Mouse (Mus musculus) CH12.LX (cell line): ENCODE results near the gene Ice1. TPM values are rescaled to one million over a fixed set of nuclear protein-coding genes. Genes with fewer than 3 reads are reported as not detected.

ENCODE experiments used
- DNase-seq: peaks from one replicate; pipeline ENCODE4 v3.0.0-alpha.2; 2013; ENCODE audit errors: extremely low read depth
- H3K27ac ChIP-seq: 2 replicates; pipeline ENCODE4 v1.5.1; 2012; ENCODE audit warnings: low read depth, mild to moderate bottlenecking, control low read depth, moderate library complexity; ENCODE audit not compliant: insufficient read depth
- H3K27me3 ChIP-seq: replicated peaks from 2 replicates; pipeline ENCODE3; 2012; ENCODE audit warnings: inconsistent platforms
- H3K36me3 ChIP-seq, 2 experiments: replicated peaks in 1 of 2; 2 replicates each; pipeline versions ENCODE3 to v1.6.1; 2012; ENCODE audit warnings: inconsistent platforms in 1 of 2, low read length in 1 of 2, mild to moderate bottlenecking in 1 of 2, mixed read lengths in 1 of 2, moderate library complexity in 1 of 2; ENCODE audit not compliant: control insufficient read depth in 1 of 2, insufficient read depth in 1 of 2
- H3K4me1 ChIP-seq, 2 experiments: 2 replicates each; pipeline ENCODE4 v1.6.1; 2012; ENCODE audit warnings: inconsistent platforms in 1 of 2, moderate library complexity in 1 of 2; ENCODE audit not compliant: insufficient read depth in 2 of 2, control insufficient read depth in 1 of 2
- H3K4me2 ChIP-seq: 2 replicates; pipeline ENCODE4 v1.6.1; 2012; ENCODE audit warnings: low read depth, mild to moderate bottlenecking, control low read depth; ENCODE audit not compliant: poor library complexity, insufficient read depth, severe bottlenecking
- H3K4me3 ChIP-seq, 3 experiments: fragments of 150-350 bp in 1 of 3; sonication (generic) in 1 of 3; replicated peaks in 1 of 3; 2 replicates each; pipeline versions ENCODE3 to v1.5.1; 2011 to 2012; ENCODE audit warnings: low read depth in 2 of 3, low read length in 2 of 3, mild to moderate bottlenecking in 2 of 3, moderate library complexity in 2 of 3, control low read depth in 1 of 3, improper control_type of control experiment in 1 of 3, inconsistent platforms in 1 of 3, mixed read lengths in 1 of 3; ENCODE audit not compliant: poor library complexity in 1 of 3
- H3K79me2 ChIP-seq: replicated peaks from 2 replicates; pipeline ENCODE4 v1.6.1; 2012; ENCODE audit warnings: mild to moderate bottlenecking, moderate library complexity; ENCODE audit not compliant: control insufficient read depth, poor library complexity, insufficient read depth, severe bottlenecking; ENCODE audit errors: extremely low read depth
- H3K9ac ChIP-seq: 2 replicates; pipeline ENCODE4 v1.6.1; 2012; ENCODE audit warnings: low read depth, mild to moderate bottlenecking, control low read depth, moderate library complexity; ENCODE audit not compliant: insufficient read depth
- H3K9me3 ChIP-seq: replicated peaks from 2 replicates; pipeline ENCODE3; 2012; ENCODE audit warnings: low read length, inconsistent platforms, mixed read lengths
- BHLHE40 ChIP-seq: IDR thresholded peaks from 2 replicates; pipeline ENCODE4 v1.6.1; 2011; ENCODE audit warnings: mild to moderate bottlenecking, low read depth, low read length, improper control_type of control experiment
- CHD2 ChIP-seq: IDR thresholded peaks from 2 replicates; pipeline ENCODE4 v1.6.1; 2011; ENCODE audit warnings: low read length, improper control_type of control experiment
- E2F4 ChIP-seq: IDR thresholded peaks from 2 replicates; pipeline ENCODE4 v1.6.1; 2011; ENCODE audit warnings: low read depth, low read length, improper control_type of control experiment; ENCODE audit not compliant: insufficient replicate concordance
- ELF1 ChIP-seq: IDR thresholded peaks from 2 replicates; pipeline ENCODE4 v1.6.1; 2014; ENCODE audit warnings: low read depth, mild to moderate bottlenecking, inconsistent platforms, low read length, improper control_type of control experiment
- HCFC1 ChIP-seq: IDR thresholded peaks from 2 replicates; pipeline ENCODE4 v1.6.1; 2012; ENCODE audit warnings: low read depth, mild to moderate bottlenecking, inconsistent platforms, low read length, improper control_type of control experiment
- IRF4 ChIP-seq: IDR thresholded peaks from 2 replicates; pipeline ENCODE4 v1.6.1; 2014; ENCODE audit warnings: low read depth, mild to moderate bottlenecking, inconsistent platforms, low read length, improper control_type of control experiment
- JUN ChIP-seq: IDR thresholded peaks from 2 replicates; pipeline ENCODE4 v1.6.1; 2011; ENCODE audit warnings: low read depth, mild to moderate bottlenecking, low read length, improper control_type of control experiment, moderate library complexity; ENCODE audit not compliant: insufficient read depth
- JUND ChIP-seq: conservative IDR thresholded peaks from 2 replicates; pipeline ENCODE4 v1.6.1; 2011; ENCODE audit warnings: low read depth, low read length, improper control_type of control experiment
- KAT2A ChIP-seq: IDR thresholded peaks from 2 replicates; pipeline ENCODE4 v1.6.1; 2012; ENCODE audit warnings: low read length, improper control_type of control experiment, inconsistent platforms; ENCODE audit not compliant: insufficient replicate concordance
- MEF2A ChIP-seq: IDR thresholded peaks from 2 replicates; pipeline ENCODE4 v1.6.1; 2014; ENCODE audit warnings: low read depth, mild to moderate bottlenecking, inconsistent platforms, low read length, improper control_type of control experiment, borderline replicate concordance
- MXI1 ChIP-seq: IDR thresholded peaks from 2 replicates; pipeline ENCODE4 v1.6.1; 2011; ENCODE audit warnings: mild to moderate bottlenecking, low read depth, low read length, improper control_type of control experiment
- MYC ChIP-seq: IDR thresholded peaks from 2 replicates; pipeline ENCODE4 v1.6.1; 2011; ENCODE audit warnings: low read depth, mild to moderate bottlenecking, improper control_type of control experiment, low read length
- NELFE ChIP-seq: IDR thresholded peaks from 2 replicates; pipeline ENCODE4 v1.6.1; 2011; ENCODE audit warnings: low read depth, low read length, improper control_type of control experiment
- PAX5 ChIP-seq: IDR thresholded peaks from 2 replicates; pipeline ENCODE4 v1.6.1; 2012; ENCODE audit warnings: low read length, inconsistent platforms, mixed read lengths
- POLR2A ChIP-seq: IDR thresholded peaks from 2 replicates; pipeline ENCODE4 v1.6.1; 2011; ENCODE audit warnings: low read depth, mild to moderate bottlenecking, improper control_type of control experiment, low read length
- RAD21 ChIP-seq: IDR thresholded peaks from 2 replicates; pipeline ENCODE4 v1.6.1; 2011; ENCODE audit warnings: low read depth, mild to moderate bottlenecking, low read length, improper control_type of control experiment, moderate library complexity
- RCOR1 ChIP-seq: conservative IDR thresholded peaks from 2 replicates; pipeline ENCODE4 v1.6.1; 2012; ENCODE audit warnings: low read depth, mild to moderate bottlenecking, inconsistent platforms, low read length, improper control_type of control experiment
- SIN3A ChIP-seq: IDR thresholded peaks from 2 replicates; pipeline ENCODE4 v1.6.1; 2012; ENCODE audit warnings: low read length, improper control_type of control experiment, inconsistent platforms
- SMC3 ChIP-seq: IDR thresholded peaks from 2 replicates; pipeline ENCODE4 v1.6.1; 2011; ENCODE audit warnings: low read depth, low read length, improper control_type of control experiment
- TCF12 ChIP-seq: IDR thresholded peaks from 2 replicates; pipeline ENCODE4 v1.6.1; 2014; ENCODE audit warnings: low read depth, mild to moderate bottlenecking, inconsistent platforms, low read length, improper control_type of control experiment
- UBTF ChIP-seq: IDR thresholded peaks from 2 replicates; pipeline ENCODE4 v1.6.1; 2012; ENCODE audit warnings: low read depth, mild to moderate bottlenecking, inconsistent platforms, low read length, improper control_type of control experiment, moderate library complexity
- USF1 ChIP-seq: IDR thresholded peaks from 2 replicates; pipeline ENCODE4 v1.6.1; 2014; ENCODE audit warnings: low read depth, mild to moderate bottlenecking, inconsistent platforms, low read length, improper control_type of control experiment
- ZKSCAN1 ChIP-seq: IDR thresholded peaks from 2 replicates; pipeline ENCODE4 v1.6.1; 2012; ENCODE audit warnings: low read depth, inconsistent platforms, low read length, improper control_type of control experiment, borderline replicate concordance
- ZMIZ1 ChIP-seq: IDR thresholded peaks from 2 replicates; pipeline ENCODE4 v1.6.1; 2012; ENCODE audit warnings: low read depth, mild to moderate bottlenecking, inconsistent platforms, low read length, improper control_type of control experiment
- dilution Hi-C: fragments of 300-500 bp; cut with MboI; formaldehyde crosslinking; loops from 2 replicates; pipeline ENCODE4 v1.14.3; 2020; ENCODE audit warnings: low sequenced_read_pairs; ENCODE audit not compliant: extremely low pct_unique_long_range_greater_than_20kb, extremely low pct_ligation_motif_present
- in situ Hi-C: fragments of 300-500 bp; cut with MboI; formaldehyde crosslinking; loops from 3 replicates; pipeline ENCODE4 v1.14.3; 2019; ENCODE audit warnings: low sequenced_read_pairs, low pct_ligation_motif_present, low pct_unique_long_range_greater_than_20kb, mixed read lengths
- polyA plus RNA-seq: library from polyadenylated mRNA; unstranded; fragments of >175 nt; gene quantifications from 2 replicates; pipeline ENCODE4 v1.2.1, GENCODE M21; 2012; ENCODE audit warnings: low read depth; ENCODE audit not compliant: insufficient read length
- total RNA-seq, 2 experiments: library from RNA; depleted of rRNA; stranded (reverse); fragments of 300-350 nt in 1 of 2; fragments of >200 nt in 1 of 2; gene quantifications; 2 replicates each; pipeline ENCODE4 v1.2.3; 2012 to 2014

The Ice1 gene
- total and polyA plus RNA-seq, 3 experiments = 25.5 to 29.5 (median 25.8) TPM

GRCm38 (mm10) chr13:70553456-70553855 is 84.0 kb downstream of the Ice1 start:
- Histone ChIP-seq H3K9ac (no peak overlapping the region), H3K9me3 (no peaks in the 10 kb centered on the region)
- dilution Hi-C loops = no loop called here
- TF ChIP-seq TCF12 = no peak
- TF ChIP-seq PAX5 = no peak
- TF ChIP-seq SIN3A = no peak
- no peak for TF ChIP-seq MYC
- no peak for TF ChIP-seq USF1
- no peak for TF ChIP-seq MEF2A
- no peak for TF ChIP-seq RAD21
- TF ChIP-seq E2F4 = no peak
- TF ChIP-seq ELF1 = no peak
- no peak for TF ChIP-seq ZMIZ1
- TF ChIP-seq KAT2A = no peak
- no peak for TF ChIP-seq IRF4
- no peak for TF ChIP-seq NELFE
- TF ChIP-seq JUN = no peak
- no peak for TF ChIP-seq SMC3
- no peak for TF ChIP-seq JUND
- TF ChIP-seq RCOR1 = no peak
- no peak for TF ChIP-seq HCFC1
- no peak for TF ChIP-seq ZKSCAN1
- TF ChIP-seq, all 38 proteins: peak for 0
- Histone ChIP-seq H3K27me3 (peaks cover 8% of the 10 kb centered on the region), H3K4me3 (no peak overlapping the region), H3K4me1 (no peaks in the 10 kb centered on the region), H3K79me2 (no peaks in the 10 kb centered on the region), H3K27ac (no peak overlapping the region), H3K36me3 (no peaks in the 10 kb centered on the region), H3K4me2 (no peak overlapping the region)
- in situ Hi-C loops = loop anchor here (25.0 kb wide), 1 partner anchor 866 kb away; no protein-coding TSS in a partner anchor
- no peak for DNase-seq

GRCm38 (mm10) chr13:70547457-70547856 is 90.0 kb downstream of the Ice1 start:
- DNase-seq = no peak
- Histone ChIP-seq H3K27me3 (peaks cover 2% of the 10 kb centered on the region), H3K36me3 (no peaks in the 10 kb centered on the region), H3K9me3 (no peaks in the 10 kb centered on the region), H3K4me2 (no peak overlapping the region), H3K9ac (no peak overlapping the region), H3K4me3 (no peak overlapping the region), H3K4me1 (no peaks in the 10 kb centered on the region), H3K79me2 (no peaks in the 10 kb centered on the region), H3K27ac (no peak overlapping the region)
- TF ChIP-seq CHD2 (no peak), UBTF (no peak), BHLHE40 (no peak), SIN3A (no peak), TCF12 (no peak), POLR2A (no peak), MXI1 (no peak)
- dilution Hi-C loops (no loop called here), in situ Hi-C loops (no loop called here)
